Mouse (Mus musculus): Measurements from ENCODE around the gene Pex3.
A peak's percentile ranks its signal among the peaks of the same experiment; 100 is the strongest.

The Pex3 gene

GRCm38 (mm10) chr10:13552646-13553497 lies at the start of gene Pex3, which contains the start of gene Adat2:
Gene Pex3, minus strand, starts transcription at chr10:13553142.
Gene Adat2, plus strand, starts transcription at chr10:13552894.
- peak; percentile 91 for DNase-seq (ENCODE audit: low read depth, low spot score)

GRCm38 (mm10) chr10:13600926-13601325 lies 48.0 kb upstream of the Pex3 start:
- peak; percentile 11 for DNase-seq (ENCODE audit: low read depth, low spot score)

DNA sequence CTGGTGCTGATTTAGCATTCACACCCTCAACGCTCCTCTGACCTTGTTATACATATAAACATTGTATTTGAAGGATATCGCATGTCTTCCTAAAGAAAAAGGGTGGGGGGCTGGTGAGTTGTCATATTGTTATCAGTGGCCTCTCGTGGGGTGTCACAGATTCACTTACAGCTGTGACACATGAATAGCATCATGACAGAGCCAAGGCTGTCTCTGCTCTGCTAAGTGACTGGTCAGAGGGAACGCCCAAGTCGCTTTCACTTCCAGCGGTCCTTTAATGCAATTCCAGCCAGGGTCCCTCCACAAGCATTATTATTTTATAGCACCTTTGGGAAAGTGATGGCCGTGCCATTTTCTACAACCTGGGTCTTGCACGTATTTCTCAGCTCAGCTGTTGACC lies 44.5 kb upstream of the Pex3 start:
- no peak for DNase-seq (ENCODE audit: low read depth, low spot score)

DNA sequence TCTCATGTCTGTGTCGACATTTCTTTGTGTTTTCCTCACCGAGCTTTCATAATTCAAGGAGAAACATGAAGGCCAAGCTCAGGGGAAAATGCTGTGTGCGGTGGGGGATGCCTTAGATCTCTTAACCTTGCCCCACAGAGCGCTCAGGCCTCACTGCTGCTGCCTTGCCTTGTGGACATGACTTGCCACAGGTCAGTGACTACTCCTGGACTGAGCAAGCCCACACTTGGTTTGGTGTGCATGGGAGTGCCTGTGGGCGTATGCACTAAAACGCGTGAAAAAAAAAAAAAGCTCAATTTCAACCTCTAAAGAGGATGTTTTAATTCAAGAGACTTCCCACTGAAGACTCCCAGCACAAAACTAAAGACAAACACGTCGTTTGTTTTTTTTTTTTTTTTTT lies 43.9 kb upstream of the Pex3 start:
- no peak for DNase-seq (ENCODE audit: low read depth, low spot score)

DNA sequence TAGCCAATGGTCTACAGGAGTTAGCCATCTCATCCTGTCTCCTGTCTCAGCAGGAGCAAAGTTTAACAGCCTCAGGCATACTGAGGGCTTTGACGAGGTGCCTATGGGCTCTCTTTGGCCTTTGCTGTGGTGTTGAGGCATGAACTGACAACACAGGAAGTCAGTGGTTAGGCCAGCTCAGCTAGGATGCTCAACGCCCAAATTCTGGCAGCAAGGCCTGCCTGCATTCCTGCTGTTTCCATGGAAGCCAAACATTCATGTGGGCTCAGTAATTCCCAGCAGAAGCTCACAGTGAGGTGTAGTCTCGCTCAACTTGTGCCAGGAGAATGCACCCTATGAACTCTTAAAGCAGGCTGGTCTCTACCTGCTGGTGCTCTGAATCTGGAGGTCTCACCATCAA lies 43.1 kb upstream of the Pex3 start:
- peak; percentile 97 for DNase-seq (ENCODE audit: low read depth, low spot score)

GRCm38 (mm10) chr10:13593529-13593928 lies 40.6 kb upstream of the Pex3 start:
- no peak for DNase-seq (ENCODE audit: low read depth, low spot score)

DNA sequence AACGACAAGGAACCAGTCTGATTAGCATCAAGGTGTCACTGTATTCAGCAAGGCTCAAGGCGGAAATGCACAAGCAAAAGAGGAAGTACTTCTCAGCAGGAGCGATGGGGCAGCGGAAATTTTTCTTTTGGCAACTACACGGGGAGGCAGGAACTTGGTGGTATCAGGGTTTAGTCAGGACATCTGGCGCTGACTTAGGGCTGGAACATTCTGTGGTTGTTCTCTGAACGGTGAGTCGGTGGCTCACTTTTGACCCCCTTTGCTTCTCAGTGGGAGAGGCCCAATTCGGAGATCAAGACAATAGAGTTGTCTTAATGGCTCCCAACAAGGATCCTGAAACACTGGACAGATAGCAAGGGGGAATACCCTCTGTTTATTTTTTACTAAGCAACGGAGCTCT lies 39.3 kb upstream of the Pex3 start:
- DNase-seq (ENCODE audit: low read depth, low spot score) = peak; percentile 53

GRCm38 (mm10) chr10:13587914-13588313 lies 35.0 kb upstream of the Pex3 start:
- no peak for DNase-seq (ENCODE audit: low read depth, low spot score)

DNA sequence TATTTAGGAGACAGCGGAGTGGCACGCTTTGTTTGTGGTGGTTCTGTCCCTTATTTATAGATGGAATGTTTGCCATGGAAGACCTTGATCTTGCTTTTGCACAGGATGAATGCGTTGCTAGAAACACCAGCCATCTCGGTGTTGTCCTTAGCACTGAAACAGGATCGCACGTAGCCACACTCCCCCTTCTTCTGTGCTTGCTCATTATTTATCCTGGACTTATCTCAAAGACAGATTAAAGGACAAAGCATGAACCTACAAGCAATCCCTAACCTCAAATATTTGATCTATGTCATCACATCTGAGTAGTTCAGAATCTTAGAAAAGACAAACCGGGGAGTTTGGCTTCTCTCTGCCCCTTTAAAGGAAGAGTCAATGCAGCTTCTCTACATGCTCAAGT lies 24.2 kb upstream of the Pex3 start:
- peak; percentile 67 for DNase-seq (ENCODE audit: low read depth, low spot score)

DNA sequence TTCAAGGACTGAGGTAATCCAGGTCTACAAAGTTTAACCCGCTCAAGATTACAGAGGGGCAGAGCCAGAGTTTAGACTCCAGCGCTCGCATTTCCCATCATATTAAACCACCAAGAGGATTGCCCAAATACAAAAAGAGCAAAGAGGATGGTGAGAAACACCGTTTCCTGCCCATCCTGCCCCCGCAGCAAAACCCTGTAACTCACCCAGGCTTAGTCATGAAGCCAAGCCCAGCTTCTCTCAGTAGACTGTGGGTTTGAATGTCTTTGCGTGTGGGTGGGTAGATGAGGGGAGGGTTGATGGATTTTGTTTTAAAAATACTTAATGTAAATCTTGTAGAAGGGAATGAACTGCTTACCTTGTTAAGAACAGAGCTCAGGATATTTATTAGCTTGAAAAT lies 19.5 kb upstream of the Pex3 start:
- peak; percentile 41 for DNase-seq (ENCODE audit: low read depth, low spot score)

DNA sequence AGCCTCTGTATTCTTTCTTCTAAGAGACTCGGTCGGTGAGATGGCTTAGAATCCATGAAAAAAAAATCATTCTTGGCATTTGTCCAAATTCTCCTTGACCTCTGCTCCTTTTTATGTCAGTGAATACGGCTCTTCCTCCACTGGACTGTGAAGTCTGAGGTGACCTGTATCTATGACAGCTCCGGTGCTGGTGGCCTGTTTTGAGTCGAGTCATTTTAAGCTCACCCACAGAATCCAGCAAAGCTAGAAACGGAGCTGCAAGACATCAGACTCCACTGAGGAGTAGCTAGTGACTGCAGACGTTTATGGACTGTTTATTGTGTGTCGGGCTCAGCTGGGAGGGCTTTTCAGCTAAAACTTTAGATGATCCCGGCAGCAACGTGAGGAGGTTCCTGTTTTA lies 19.1 kb upstream of the Pex3 start:
- no peak for DNase-seq (ENCODE audit: low read depth, low spot score)

- no peak for DNase-seq (ENCODE audit: low read depth, low spot score)
These were observed 18.0 kb upstream of the Pex3 start for GRCm38 (mm10) chr10:13570697-13571538.

DNA sequence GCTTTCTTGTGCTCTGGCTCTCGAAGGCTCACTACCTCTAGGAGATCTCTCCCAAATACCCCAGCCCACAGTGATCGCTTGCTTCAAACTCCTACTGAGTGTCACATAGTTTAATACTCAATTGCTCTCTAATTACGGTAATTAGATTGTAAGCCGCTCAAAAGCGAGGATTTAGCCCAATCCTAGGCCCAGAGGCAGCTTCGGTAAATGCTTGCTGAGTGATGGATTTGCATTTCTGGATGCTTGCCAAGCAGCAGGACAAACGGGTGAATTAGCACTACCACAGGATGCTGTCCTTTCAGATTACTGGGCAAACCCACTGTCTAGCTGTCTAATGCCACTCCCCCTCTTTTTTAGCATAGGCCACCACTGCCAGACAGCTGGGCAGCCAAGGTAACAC lies 16.9 kb upstream of the Pex3 start:
- no peak for DNase-seq (ENCODE audit: low read depth, low spot score)

GRCm38 (mm10) chr10:13566393-13566792 lies 13.5 kb upstream of the Pex3 start:
- DNase-seq (ENCODE audit: low read depth, low spot score) = no peak

GRCm38 (mm10) chr10:13565080-13565448 lies 12.1 kb upstream of the Pex3 start:
- DNase-seq (ENCODE audit: low read depth, low spot score) = no peak

DNA sequence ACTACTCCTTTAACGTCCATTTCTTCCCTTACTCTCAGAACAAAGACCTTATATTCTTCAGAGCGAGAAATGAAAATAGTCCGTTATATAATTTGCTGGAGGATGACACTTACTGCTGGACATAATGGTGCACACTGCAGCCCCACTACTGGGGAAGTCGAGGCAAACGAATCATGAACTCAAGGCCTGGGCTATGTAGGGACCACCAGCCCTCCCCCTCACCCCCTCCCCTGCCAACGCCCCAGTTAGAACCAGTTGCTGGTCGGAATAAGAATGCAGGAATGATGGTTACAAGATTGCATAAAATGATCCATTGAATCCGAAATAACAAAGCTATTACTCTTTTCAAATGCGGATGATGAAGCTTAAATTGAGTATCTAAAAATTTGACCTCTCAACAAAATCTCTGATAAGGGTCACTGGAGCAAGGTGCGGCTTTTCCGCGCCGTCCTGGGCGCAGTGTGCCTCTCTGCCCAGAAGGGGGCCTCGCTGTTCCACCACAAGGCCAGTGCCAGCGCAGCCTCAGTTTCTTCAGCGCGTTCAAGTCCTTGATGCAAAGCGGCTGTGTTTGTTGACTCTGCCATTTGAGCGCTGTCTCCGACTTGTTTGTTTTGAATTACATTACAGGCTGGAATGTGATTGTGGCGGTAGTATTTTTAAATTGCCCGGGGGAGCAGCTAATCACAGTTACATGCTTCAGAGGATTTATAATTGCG lies 11.6 kb upstream of the Pex3 start:
- no peak for DNase-seq (ENCODE audit: low read depth, low spot score)

DNA sequence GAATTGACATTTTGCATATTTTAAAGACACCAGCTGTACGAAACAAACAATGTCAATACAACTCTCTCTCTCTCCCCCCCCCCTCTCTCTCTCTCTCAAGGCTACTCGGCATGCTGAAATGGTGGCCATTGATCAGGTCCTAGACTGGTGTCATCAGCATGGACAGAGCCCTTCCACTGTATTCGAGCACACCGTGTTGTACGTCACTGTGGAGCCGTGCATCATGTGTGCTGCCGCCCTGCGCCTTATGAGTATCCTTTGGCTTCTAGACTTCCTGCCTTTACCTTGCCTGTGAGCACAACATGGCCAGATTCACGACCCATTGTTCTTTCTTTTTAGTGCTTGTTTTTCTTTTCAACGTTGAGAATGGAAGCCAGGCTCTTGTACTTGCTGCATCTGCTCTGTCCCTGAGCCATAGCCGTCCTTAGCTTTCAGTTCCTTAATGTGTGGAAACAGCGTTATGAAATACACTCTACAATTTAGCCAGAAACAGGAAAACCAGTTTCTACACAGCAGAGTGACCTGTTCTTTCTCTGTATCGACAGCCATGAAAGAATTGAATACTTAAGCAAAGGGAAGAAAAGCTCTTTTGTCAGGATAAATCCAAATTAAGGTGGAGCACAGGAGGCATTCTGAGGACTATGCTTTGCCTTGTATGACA lies 7.2 kb upstream of the Pex3 start:
- DNase-seq (ENCODE audit: low read depth, low spot score) = no peak

DNA sequence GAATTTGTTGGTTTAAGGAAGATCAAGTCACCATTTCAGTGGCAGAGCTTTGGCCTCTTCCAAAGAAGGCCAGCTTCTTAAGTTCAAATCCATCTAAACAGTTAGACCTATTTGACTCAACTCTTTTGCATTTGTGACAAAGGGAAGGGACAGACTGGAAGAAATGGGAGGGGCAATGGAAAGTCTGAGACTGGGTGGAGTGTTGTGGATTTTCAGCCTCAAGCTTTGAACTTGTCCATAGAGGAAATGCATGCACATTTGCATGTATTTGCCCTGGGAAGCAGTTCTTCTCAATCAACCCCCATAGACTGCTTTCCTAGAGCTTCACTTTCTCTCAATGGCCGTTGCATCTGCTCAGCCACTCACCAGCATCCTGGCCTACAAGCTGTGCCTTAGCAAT lies 1.4 kb upstream of the Pex3 start:
- no peak for DNase-seq (ENCODE audit: low read depth, low spot score)

DNA sequence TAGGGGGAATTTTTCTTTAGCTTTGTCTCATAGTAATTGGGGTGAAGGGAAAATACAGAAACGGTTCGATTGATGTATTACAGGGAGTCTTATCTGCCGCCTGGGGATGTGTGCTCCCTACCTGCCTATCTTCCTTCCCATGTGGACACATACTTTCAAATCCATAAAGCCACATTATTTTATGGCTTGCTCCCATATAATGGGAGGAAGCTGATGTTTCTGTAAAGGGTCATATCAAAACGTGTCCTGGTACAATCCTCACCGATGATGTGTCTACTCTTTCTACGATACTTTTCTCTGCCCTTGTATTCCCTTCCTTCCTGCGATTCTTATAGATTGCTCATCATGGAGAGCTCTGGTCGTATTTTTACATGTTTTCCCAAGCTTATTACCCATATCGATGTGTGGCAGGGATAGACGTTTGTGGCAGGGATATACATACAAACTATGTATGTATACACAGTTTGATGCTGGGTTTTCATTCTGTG lies 600 bp upstream of the Pex3 start:
- DNase-seq (ENCODE audit: low read depth, low spot score) = peak; percentile 40

- no peak for DNase-seq (ENCODE audit: low read depth, low spot score)
These were observed 11.2 kb downstream of the Pex3 start for GRCm38 (mm10) chr10:13541721-13542120.

DNA sequence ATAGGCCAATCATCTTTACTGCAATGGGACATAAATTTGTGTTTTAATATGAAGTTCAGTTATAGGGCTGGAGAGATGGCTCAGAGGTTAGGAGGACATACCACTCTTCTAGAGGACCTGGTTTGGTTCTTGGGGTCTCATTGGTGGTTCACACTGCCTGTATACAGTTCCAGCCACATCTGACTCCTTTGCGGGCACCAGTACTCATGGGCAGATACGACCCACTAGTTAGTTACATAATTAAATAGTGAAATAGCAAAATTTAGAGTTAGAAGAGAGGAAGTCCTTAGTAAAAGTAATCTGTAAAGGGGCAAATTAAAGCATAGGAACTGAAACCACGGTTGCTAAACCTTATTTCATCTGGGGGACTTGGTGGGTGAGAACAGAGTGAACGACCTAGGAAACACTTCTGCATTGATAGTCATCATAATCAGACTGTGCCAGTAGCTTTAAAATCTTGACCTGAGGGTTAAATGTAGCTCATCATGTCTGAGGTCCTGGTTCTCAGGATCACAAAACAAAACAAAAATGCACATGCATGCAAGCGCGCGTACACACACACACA lies 13.1 kb downstream of the Pex3 start:
- no peak for DNase-seq (ENCODE audit: low read depth, low spot score)
